Mouse (Mus musculus) MEL (cell line): ENCODE results near the gene Itga5. TPM values are rescaled to one million over a fixed set of nuclear protein-coding genes. Genes with fewer than 3 reads are reported as not detected.

ENCODE experiments used
- DNase-seq: peaks from one replicate; pipeline ENCODE4 v3.0.0; 2011; ENCODE audit warnings: low read depth, low spot score
- H3K27ac ChIP-seq: 2 replicates; pipeline ENCODE4 v1.5.1; 2012; ENCODE audit warnings: low read depth, mild to moderate bottlenecking, control low read depth, low read length, moderate library complexity; ENCODE audit not compliant: control insufficient read depth
- H3K27me3 ChIP-seq, 2 experiments: fragments of 150-350 bp in 1 of 2; sonication (generic) in 1 of 2; 2 replicates each; pipeline ENCODE4 v1.6.1; 2012; ENCODE audit warnings: low read length in 2 of 2, mild to moderate bottlenecking in 2 of 2, improper control_type of control experiment in 1 of 2, moderate library complexity in 1 of 2; ENCODE audit not compliant: insufficient read depth in 2 of 2, control insufficient read depth in 1 of 2
- H3K36me3 ChIP-seq, 2 experiments: 2 replicates each; pipeline ENCODE4 v1.6.1; 2012 to 2014; ENCODE audit warnings: low read length in 2 of 2, improper control_type of control experiment in 1 of 2, inconsistent platforms in 1 of 2, mild to moderate bottlenecking in 1 of 2; ENCODE audit not compliant: insufficient read depth in 2 of 2, control insufficient read depth in 1 of 2
- H3K4me1 ChIP-seq, 2 experiments: fragments of 150-350 bp in 1 of 2; sonication (generic) in 1 of 2; 2 replicates each; pipeline ENCODE4 v1.6.1; 2012; ENCODE audit warnings: low read length in 2 of 2, improper control_type of control experiment in 1 of 2, mild to moderate bottlenecking in 1 of 2; ENCODE audit not compliant: insufficient read depth in 2 of 2, control insufficient read depth in 1 of 2
- H3K4me3 ChIP-seq, 2 experiments: fragments of 150-350 bp in 1 of 2; sonication (generic) in 1 of 2; 2 replicates each; pipeline ENCODE4 v1.5.1; 2012; ENCODE audit warnings: low read depth in 2 of 2, low read length in 2 of 2, mild to moderate bottlenecking in 2 of 2, moderate library complexity in 2 of 2, control low read depth in 1 of 2, improper control_type of control experiment in 1 of 2; ENCODE audit not compliant: control insufficient read depth in 1 of 2, insufficient read depth in 1 of 2
- H3K79me2 ChIP-seq: 2 replicates; pipeline ENCODE4 v1.6.1; 2012; ENCODE audit warnings: mild to moderate bottlenecking, low read length, moderate library complexity; ENCODE audit not compliant: control insufficient read depth, poor library complexity, insufficient read depth
- H3K9ac ChIP-seq: 2 replicates; pipeline ENCODE4 v1.6.1; 2012; ENCODE audit warnings: low read depth, mild to moderate bottlenecking, control low read depth, low read length, moderate library complexity; ENCODE audit not compliant: control insufficient read depth, poor library complexity, severe bottlenecking
- H3K9me3 ChIP-seq: fragments of 150-350 bp; sonication (generic); replicated peaks from 2 replicates; pipeline ENCODE4 v1.6.1; 2012; ENCODE audit warnings: mild to moderate bottlenecking, low read length, improper control_type of control experiment, moderate library complexity; ENCODE audit not compliant: insufficient read depth
- CHD1 ChIP-seq: IDR thresholded peaks from 2 replicates; pipeline ENCODE4 v1.6.1; 2012; ENCODE audit warnings: low read depth, mild to moderate bottlenecking, inconsistent platforms, low read length, improper control_type of control experiment
- CTCF ChIP-seq, 3 experiments: IDR thresholded peaks in 2 of 3; conservative IDR thresholded peaks in 1 of 3; 2 replicates each; pipeline ENCODE4 v1.5.1; 2011 to 2012; ENCODE audit warnings: low read length in 3 of 3, low read depth in 2 of 3, mild to moderate bottlenecking in 2 of 3, improper control_type of control experiment in 1 of 3, inconsistent platforms in 1 of 3, mixed read lengths in 1 of 3, moderate library complexity in 1 of 3; ENCODE audit not compliant: control insufficient read depth in 1 of 3, insufficient read depth in 1 of 3, poor library complexity in 1 of 3, severe bottlenecking in 1 of 3
- GATA1 ChIP-seq: IDR thresholded peaks from 2 replicates; pipeline ENCODE4 v1.6.1; 2011; ENCODE audit warnings: low read depth, low read length, improper control_type of control experiment
- JUND ChIP-seq: IDR thresholded peaks from 2 replicates; pipeline ENCODE4 v1.6.1; 2011; ENCODE audit warnings: low read depth, mild to moderate bottlenecking, improper control_type of control experiment, low read length
- MAFK ChIP-seq: IDR thresholded peaks from 2 replicates; pipeline ENCODE4 v1.6.1; 2011; ENCODE audit warnings: low read depth, mild to moderate bottlenecking, low read length, improper control_type of control experiment, borderline replicate concordance
- MEF2A ChIP-seq: IDR thresholded peaks from 2 replicates; pipeline ENCODE4 v1.6.1; 2014; ENCODE audit warnings: low read depth, mild to moderate bottlenecking, inconsistent platforms, low read length, improper control_type of control experiment; ENCODE audit not compliant: poor library complexity, insufficient replicate concordance, severe bottlenecking; ENCODE audit errors: extremely low read depth
- MXI1 ChIP-seq: IDR thresholded peaks from 2 replicates; pipeline ENCODE4 v1.6.1; 2011; ENCODE audit warnings: mild to moderate bottlenecking, low read depth, low read length, improper control_type of control experiment
- MYB ChIP-seq: IDR thresholded peaks from 2 replicates; pipeline ENCODE4 v1.6.1; 2011; ENCODE audit warnings: mild to moderate bottlenecking, low read depth, low read length, improper control_type of control experiment
- SIN3A ChIP-seq: IDR thresholded peaks from 2 replicates; pipeline ENCODE4 v1.6.1; 2012; ENCODE audit warnings: low read length, improper control_type of control experiment, inconsistent platforms
- TAL1 ChIP-seq: IDR thresholded peaks from 2 replicates; pipeline ENCODE4 v1.6.1; 2012; ENCODE audit warnings: mild to moderate bottlenecking, inconsistent platforms, low read length, moderate library complexity, mixed read lengths
- TBP ChIP-seq: IDR thresholded peaks from 2 replicates; pipeline ENCODE4 v1.8.0; 2011; ENCODE audit warnings: low read depth, low read length, improper control_type of control experiment
- TCF12 ChIP-seq: IDR thresholded peaks from 2 replicates; pipeline ENCODE4 v1.6.1; 2014; ENCODE audit warnings: low read depth, mild to moderate bottlenecking, inconsistent platforms, low read length, improper control_type of control experiment, moderate library complexity
- USF1 ChIP-seq: IDR thresholded peaks from 2 replicates; pipeline ENCODE4 v1.6.1; 2014; ENCODE audit warnings: low read depth, mild to moderate bottlenecking, inconsistent platforms, low read length, improper control_type of control experiment, moderate library complexity
- USF2 ChIP-seq, 2 experiments: IDR thresholded peaks; 2 replicates each; pipeline ENCODE4 v1.6.1; 2011 to 2012; ENCODE audit warnings: improper control_type of control experiment in 2 of 2, low read length in 2 of 2, borderline replicate concordance in 1 of 2, inconsistent platforms in 1 of 2, low read depth in 1 of 2, mild to moderate bottlenecking in 1 of 2; ENCODE audit not compliant: insufficient read depth in 1 of 2
- polyA plus RNA-seq, 2 experiments: library from polyadenylated mRNA; stranded (reverse) in 1 of 2; unstranded in 1 of 2; fragments of >175 nt in 1 of 2; fragments of >200 nt in 1 of 2; gene quantifications; 2 replicates each; pipeline versions ENCODE4 v1.2.1 to v1.2.4; 2012; ENCODE audit warnings: low replicate concordance in 2 of 2, low read depth in 1 of 2; ENCODE audit not compliant: insufficient read length in 2 of 2, insufficient read depth in 1 of 2, missing spikeins in 1 of 2
- total RNA-seq: library from RNA; depleted of rRNA; stranded (reverse); fragments of 300-350 nt; gene quantifications from 2 replicates; pipeline ENCODE4 v1.2.3, GENCODE M21; 2012

Itga5 gene
- total and polyA plus RNA-seq, 3 experiments: 6.0 to 17.4 TPM; not detected in 1

- no peak for TF ChIP-seq CTCF (IDR thresholded peaks at IDR 0.05 in 2 of 3, conservative IDR thresholded peaks at IDR 0.05 in 1 of 3; ENCODE audit: control insufficient read depth in 1 of 3, insufficient read depth in 1 of 3, low read depth in 2 of 3, low read length in 3 of 3, poor library complexity in 1 of 3, severe bottlenecking in 1 of 3)
- no peak for TF ChIP-seq CHD1
- TF ChIP-seq MAFK: no peak
- no peak for TF ChIP-seq MXI1
- no peak for TF ChIP-seq SIN3A
- no peak for TF ChIP-seq TAL1
- TF ChIP-seq USF1: no peak
- TF ChIP-seq MYB: no peak
- TF ChIP-seq, all 39 proteins: peak for 0
- no peaks in the 10 kb centered on the region for H3K9me3 ChIP-seq
- no peak overlapping the region for H3K9ac ChIP-seq
- no peaks in the 10 kb centered on the region for H3K27me3 ChIP-seq
- H3K79me2 ChIP-seq: peaks cover 13% of the 10 kb centered on the region; the same call in 1 of the 2 replicates
- DNase-seq: no peak
- H3K4me3 ChIP-seq: no peak overlapping the region
- peak overlapping the region; percentile 17; the same call in 1 of the 2 replicates for H3K27ac ChIP-seq
- peaks cover 9 to 20% of the 10 kb centered on the region in 2 experiments; a peak in 3 of 4 replicates for H3K4me1 ChIP-seq
- peaks cover 0 to 25% of the 10 kb centered on the region in 2 experiments; a peak in 3 of 4 replicates for H3K36me3 ChIP-seq
These were observed 8.7 kb downstream of the Itga5 start for GRCm38 (mm10) chr15:103357817-103358216.

GRCm38 (mm10) chr15:103356130-103356529 lies 10.4 kb downstream of the Itga5 start:
- H3K79me2 ChIP-seq: peaks cover 5% of the 10 kb centered on the region; the same call in 1 of the 2 replicates
- no peaks in the 10 kb centered on the region for H3K9me3 ChIP-seq
- no peak overlapping the region for H3K9ac ChIP-seq
- DNase-seq: no peak
- H3K27ac ChIP-seq: no peak overlapping the region
- peaks cover 1 to 15% of the 10 kb centered on the region in 2 experiments; a peak in 3 of 4 replicates for H3K36me3 ChIP-seq
- TF ChIP-seq USF2 (IDR thresholded peaks at IDR 0.05; ENCODE audit: borderline replicate concordance in 1 of 2, insufficient read depth in 1 of 2, low read depth in 1 of 2, low read length in 2 of 2) (no peak), MAFK (no peak), SIN3A (no peak), CTCF (IDR thresholded peaks at IDR 0.05 in 2 of 3, conservative IDR thresholded peaks at IDR 0.05 in 1 of 3; ENCODE audit: control insufficient read depth in 1 of 3, insufficient read depth in 1 of 3, low read depth in 2 of 3, low read length in 3 of 3, poor library complexity in 1 of 3, severe bottlenecking in 1 of 3) (no peak), GATA1 (no peak), JUND (no peak), TBP (no peak), TCF12 (no peak), MEF2A (no peak)
- H3K4me1 ChIP-seq: peaks cover 4 to 12% of the 10 kb centered on the region in 2 experiments; a peak in 2 of 4 replicates
- H3K27me3 ChIP-seq: no peaks in the 10 kb centered on the region
- no peak overlapping the region for H3K4me3 ChIP-seq
